Mouse (Mus musculus) layer of hippocampus, adult 9-10 months (tissue): ENCODE measurements around the gene C1qtnf2.

ENCODE experiments used
- DNase-seq: peaks from one replicate; pipeline ENCODE4 v3.0.0; 2022; ENCODE audit warnings: low spot score

The C1qtnf2 gene

GRCm38 (mm10) chr11:43537074-43537473 lies 63.0 kb downstream of the C1qtnf2 start:
- DNase-seq: no peak

- DNase-seq: no peak
These were observed 65.8 kb downstream of the C1qtnf2 start for GRCm38 (mm10) chr11:43539863-43540262.
